Mouse (Mus musculus) gastrocnemius, postnatal 36 days (tissue): ENCODE data around the gene Prkra. TPM values are rescaled to one million over a fixed set of nuclear protein-coding genes. Genes with fewer than 3 reads are reported as not detected.

Source experiments
- DNase-seq, 2 experiments: peaks; one replicate each; pipeline ENCODE4 v3.0.0; 2022
- intact Hi-C: fragments of 180-260 bp; cut with DNase I; formaldehyde crosslinking; loops from one replicate; pipeline ENCODE4 v1.15.1; 2025
- total RNA-seq, 2 experiments: library from RNA; stranded (reverse); gene quantifications; 2 replicates each; pipeline ENCODE4 v1.2.3; 2021

Prkra gene
- total RNA-seq, 2 experiments from 2014 or later: 3.5 to 3.7 TPM

- intact Hi-C loops: no loop called here
- no peak for DNase-seq
These were observed 57.6 kb downstream of the Prkra start for GRCm38 (mm10) chr2:76590221-76590620.

GRCm38 (mm10) chr2:76586906-76587305 lies 60.9 kb downstream of the Prkra start:
- DNase-seq: no peak
- intact Hi-C loops: no loop called here

- no peak for DNase-seq
- intact Hi-C loops: no loop called here
These were observed 62.7 kb downstream of the Prkra start for GRCm38 (mm10) chr2:76585090-76585489.

Other genes starting within 250 kb of the Prkra start
- gene Osbpl6, start 241.5 kb downstream of the Prkra start, total RNA-seq: 10 to 100 TPM; 33.8 to 36.3 TPM
- not detected for gene Pjvk, start 461 bp upstream of the Prkra start, total RNA-seq
- 10 to 100 TPM in 1 of 2 experiments, 1 to 10 TPM in 1; 7.2 to 11.2 TPM for gene Fkbp7, start 25.1 kb upstream of the Prkra start, total RNA-seq
- 1 to 10 TPM; 8.2 to 8.6 TPM for gene Plekha3, start 27.3 kb upstream of the Prkra start, total RNA-seq